Mouse (Mus musculus) kidney, adult 2 months (tissue): Measurements from ENCODE around the gene Il19.

Experiments used
- CTCF ChIP-seq: fragments of 200-500 bp; conservative IDR thresholded peaks from 2 replicates; pipeline ENCODE4 v1.5.1; 2011; ENCODE audit warnings: low read depth, mild to moderate bottlenecking, control low read depth, low read length, moderate library complexity, mixed read lengths; ENCODE audit not compliant: insufficient read depth, insufficient read length
- POLR2A ChIP-seq: fragments of 200-500 bp; IDR thresholded peaks from one replicate; pipeline ENCODE4 v1.6.1; 2011; ENCODE audit warnings: low read depth, low read length, control low read depth

DNA sequence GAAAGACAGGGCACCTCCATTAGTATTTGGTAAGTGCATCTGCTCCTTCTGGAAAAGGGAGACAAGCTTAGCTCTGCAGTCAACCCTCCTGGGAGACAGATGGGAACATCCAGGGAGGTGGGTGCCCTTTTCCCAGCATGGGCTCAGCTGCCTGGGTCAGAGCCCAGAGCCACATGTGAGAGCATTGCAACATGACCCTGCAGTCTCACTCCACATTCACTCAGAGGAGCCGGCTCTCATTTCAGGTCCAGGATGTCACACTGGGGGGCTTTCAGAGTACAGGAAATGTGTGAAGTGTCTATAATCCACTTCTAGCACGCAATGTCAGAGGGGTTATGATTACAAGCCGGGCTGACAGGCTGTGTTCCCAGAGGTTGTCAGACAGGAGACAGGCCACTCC is 1.9 kb upstream of the Il19 start:
- TF ChIP-seq CTCF, result no peak
- TF ChIP-seq POLR2A, result no peak
